Mouse (Mus musculus) lung, embryonic 15.5 days (tissue): ENCODE measurements at regions not wholly inside any gene's neighbourhood (a gene's known extent, or its start where the extent isn't known, plus 50 kb on each side); places are given as distances from the start of the nearest gene placed in this dataset.

ENCODE experiments used
- ATAC-seq: fragments of 200-750 bp; cut with Nextera tagmentation; 2 replicates; pipeline ENCODE4 v1.8.0; 2017; ENCODE audit warnings: moderate number of reproducible peaks, borderline replicate concordance; ENCODE audit not compliant: low FRiP score, low TSS enrichment; ENCODE audit errors: extremely low read depth
- H3K27ac ChIP-seq: fragments of 300-500 bp; sonication (generic); 2 replicates; pipeline ENCODE4 v1.5.1; 2015; ENCODE audit warnings: moderate library complexity, mild to moderate bottlenecking, inconsistent platforms
- H3K27me3 ChIP-seq: fragments of 300-500 bp; sonication (generic); 2 replicates; pipeline ENCODE4 v1.6.1; 2015; ENCODE audit warnings: inconsistent platforms
- H3K36me3 ChIP-seq: fragments of 300-500 bp; sonication (generic); 2 replicates; pipeline ENCODE4 v1.6.1; 2015; ENCODE audit warnings: inconsistent platforms
- H3K4me1 ChIP-seq: fragments of 300-500 bp; sonication (generic); 2 replicates; pipeline ENCODE4 v1.6.1; 2015; ENCODE audit warnings: inconsistent platforms
- H3K4me2 ChIP-seq: fragments of 300-500 bp; sonication (generic); 2 replicates; pipeline ENCODE4 v1.6.1; 2015; ENCODE audit warnings: inconsistent platforms, mild to moderate bottlenecking, moderate library complexity
- H3K4me3 ChIP-seq: fragments of 300-500 bp; sonication (generic); 2 replicates; pipeline ENCODE4 v1.5.1; 2015; ENCODE audit warnings: mild to moderate bottlenecking, inconsistent platforms
- H3K9ac ChIP-seq: fragments of 300-500 bp; sonication (generic); 2 replicates; pipeline ENCODE4 v1.6.1; 2015; ENCODE audit warnings: inconsistent platforms
- H3K9me3 ChIP-seq: fragments of 300-500 bp; sonication (generic); 2 replicates; pipeline ENCODE4 v1.6.1; 2016; ENCODE audit warnings: inconsistent platforms
- WGBS: fragments of 180-500 bp; shearing (Covaris S2); methylation state at CpG from one replicate; pipeline ENCODE4 v1.1.7; 2015; 5-methylcytosine and 5-hydroxymethylcytosine counted together

- Histone ChIP-seq H3K4me2 (no peak overlapping the region), H3K9me3 (no peaks in the 10 kb centered on the region), H3K36me3 (no peaks in the 10 kb centered on the region), H3K27me3 (no peaks in the 10 kb centered on the region), H3K4me1 (peaks cover 2% of the 10 kb centered on the region; the same call in 1 of the 2 replicates), H3K9ac (no peak overlapping the region), H3K27ac (no peak overlapping the region), H3K4me3 (no peak overlapping the region)
- 67% methylated on average over 5 of the region's 5 CpGs for WGBS
- no peak for ATAC-seq
These were observed 86.2 kb upstream of the Cpm start for GRCm38 (mm10) chr10:117542886-117543695.

GRCm38 (mm10) chr10:117542351-117542750 is 86.9 kb upstream of the Cpm start:
- 79% methylated on average over 5 of the region's 5 CpGs for WGBS
- H3K4me2 ChIP-seq, result no peak overlapping the region
- no peak overlapping the region for H3K9ac ChIP-seq
- no peaks in the 10 kb centered on the region for H3K4me1 ChIP-seq
- no peaks in the 10 kb centered on the region for H3K27me3 ChIP-seq
- H3K36me3 ChIP-seq, result no peaks in the 10 kb centered on the region
- no peak for ATAC-seq
- H3K27ac ChIP-seq, result no peak overlapping the region
- no peak overlapping the region for H3K4me3 ChIP-seq
- H3K9me3 ChIP-seq, result no peaks in the 10 kb centered on the region

- no peak overlapping the region for H3K9ac ChIP-seq
- no peaks in the 10 kb centered on the region for H3K9me3 ChIP-seq
- ATAC-seq, result no peak
- no peak overlapping the region for H3K4me3 ChIP-seq
- no peaks in the 10 kb centered on the region for H3K4me1 ChIP-seq
- H3K36me3 ChIP-seq, result no peaks in the 10 kb centered on the region
- no peaks in the 10 kb centered on the region for H3K27me3 ChIP-seq
- no peak overlapping the region for H3K4me2 ChIP-seq
- 50% methylated on average over 2 of the region's 2 CpGs for WGBS
- H3K27ac ChIP-seq, result no peak overlapping the region
These were observed 87.8 kb upstream of the Cpm start for GRCm38 (mm10) chr10:117541487-117541886.

GRCm38 (mm10) chr10:117540747-117541398 is 88.4 kb upstream of the Cpm start:
- Histone ChIP-seq H3K4me3 (no peak overlapping the region), H3K36me3 (no peaks in the 10 kb centered on the region), H3K9ac (no peak overlapping the region), H3K4me1 (no peaks in the 10 kb centered on the region), H3K4me2 (no peak overlapping the region), H3K27me3 (no peaks in the 10 kb centered on the region), H3K9me3 (no peaks in the 10 kb centered on the region), H3K27ac (no peak overlapping the region)
- no peak for ATAC-seq
- 92% methylated on average over 2 of the region's 2 CpGs for WGBS

- Histone ChIP-seq H3K27me3 (no peaks in the 10 kb centered on the region), H3K9me3 (no peaks in the 10 kb centered on the region), H3K4me1 (no peaks in the 10 kb centered on the region), H3K36me3 (no peaks in the 10 kb centered on the region), H3K4me2 (no peak overlapping the region), H3K9ac (no peak overlapping the region), H3K27ac (no peak overlapping the region), H3K4me3 (no peak overlapping the region)
- no peak for ATAC-seq
- 63% methylated on average over 2 of the region's 2 CpGs for WGBS
These were observed 89.1 kb upstream of the Cpm start for GRCm38 (mm10) chr10:117540112-117540594.

- 65% methylated on average over 1 of the region's 1 CpGs for WGBS
- Histone ChIP-seq H3K9me3 (no peaks in the 10 kb centered on the region), H3K4me3 (no peak overlapping the region), H3K4me2 (no peak overlapping the region), H3K36me3 (no peaks in the 10 kb centered on the region), H3K4me1 (no peaks in the 10 kb centered on the region), H3K27me3 (no peaks in the 10 kb centered on the region), H3K27ac (no peak overlapping the region), H3K9ac (no peak overlapping the region)
- no peak for ATAC-seq
These were observed 89.8 kb upstream of the Cpm start for GRCm38 (mm10) chr10:117539532-117539931.

- H3K36me3 ChIP-seq, result no peaks in the 10 kb centered on the region
- H3K27me3 ChIP-seq, result no peaks in the 10 kb centered on the region
- H3K27ac ChIP-seq, result no peak overlapping the region
- no peak overlapping the region for H3K4me3 ChIP-seq
- WGBS, result 78% methylated on average over 5 of the region's 5 CpGs
- H3K9me3 ChIP-seq, result no peaks in the 10 kb centered on the region
- no peak for ATAC-seq
- no peaks in the 10 kb centered on the region for H3K4me1 ChIP-seq
- no peak overlapping the region for H3K4me2 ChIP-seq
- no peak overlapping the region for H3K9ac ChIP-seq
These were observed 90.6 kb upstream of the Cpm start for GRCm38 (mm10) chr10:117538725-117539124.

GRCm38 (mm10) chr10:117536769-117537599 is 92.3 kb upstream of the Cpm start:
- H3K9ac ChIP-seq, result no peak overlapping the region
- H3K4me2 ChIP-seq, result no peak overlapping the region
- no peak for ATAC-seq
- no peak overlapping the region for H3K4me3 ChIP-seq
- no peaks in the 10 kb centered on the region for H3K4me1 ChIP-seq
- H3K27ac ChIP-seq, result no peak overlapping the region
- H3K36me3 ChIP-seq, result no peaks in the 10 kb centered on the region
- 92% methylated on average over 15 of the region's 15 CpGs for WGBS
- no peaks in the 10 kb centered on the region for H3K27me3 ChIP-seq
- no peaks in the 10 kb centered on the region for H3K9me3 ChIP-seq

GRCm38 (mm10) chr10:117535843-117536242 is 93.5 kb upstream of the Cpm start:
- Histone ChIP-seq H3K4me2 (no peak overlapping the region), H3K27ac (no peak overlapping the region)

GRCm38 (mm10) chr10:117534992-117535719 is 94.1 kb upstream of the Cpm start:
- Histone ChIP-seq H3K4me1 (no peaks in the 10 kb centered on the region), H3K27me3 (no peaks in the 10 kb centered on the region), H3K4me2 (no peak overlapping the region), H3K27ac (no peak overlapping the region), H3K9me3 (no peaks in the 10 kb centered on the region), H3K9ac (no peak overlapping the region), H3K36me3 (no peaks in the 10 kb centered on the region), H3K4me3 (no peak overlapping the region)
- 74% methylated on average over 12 of the region's 12 CpGs for WGBS
- ATAC-seq, result no peak

More at GRCm38 (mm10) chr10:117535843-117536242, 93.5 kb upstream of the Cpm start:
- 80% methylated on average over 4 of the region's 4 CpGs for WGBS
- H3K4me1 ChIP-seq, result no peaks in the 10 kb centered on the region
- no peak overlapping the region for H3K4me3 ChIP-seq
- H3K36me3 ChIP-seq, result no peaks in the 10 kb centered on the region
- no peak overlapping the region for H3K9ac ChIP-seq
- no peaks in the 10 kb centered on the region for H3K9me3 ChIP-seq
- H3K27me3 ChIP-seq, result no peaks in the 10 kb centered on the region
- ATAC-seq, result no peak

- no peak overlapping the region for H3K4me3 ChIP-seq
These were observed 94.8 kb upstream of the Cpm start for GRCm38 (mm10) chr10:117534478-117534877.

More at GRCm38 (mm10) chr10:117534478-117534877, 94.8 kb upstream of the Cpm start:
- H3K36me3 ChIP-seq, result no peaks in the 10 kb centered on the region
- H3K27ac ChIP-seq, result no peak overlapping the region
- no peaks in the 10 kb centered on the region for H3K27me3 ChIP-seq
- no peaks in the 10 kb centered on the region for H3K4me1 ChIP-seq
- H3K4me2 ChIP-seq, result no peak overlapping the region
- ATAC-seq, result no peak
- H3K9me3 ChIP-seq, result no peaks in the 10 kb centered on the region
- WGBS, result 85% methylated on average over 4 of the region's 4 CpGs
- no peak overlapping the region for H3K9ac ChIP-seq
